9 mouse cellular contexts compared by ENCODE assay signal in genomic region chr15:103308056-103308875, GRCm38 (mm10). TPM values are rescaled to one million over a fixed set of nuclear protein-coding genes. Genes with fewer than 3 reads are reported as not detected.
DNase-seq lines count a peak whose midpoint lies in the region; ATAC-seq and TF ChIP-seq lines count a peak whose summit lies in the region.
"Had no signal": no experiment of that assay in that cellular context is flagged by ENCODE, and none has a peak within 500 bp of the region (broad histone marks: within the 10 kb centered on the region; RNA-seq: fewer than 3 reads in every experiment).

No protein-coding gene starts in this region.

- peaks cover 31% of the 10 kb centered on the region for H3K4me1 ChIP-seq in intestine, embryonic 14.5 days (replicated peaks; ENCODE audit: control insufficient read depth, insufficient read depth, low read length)
- peaks cover 45% of the 10 kb centered on the region for H3K4me1 ChIP-seq in liver, postnatal 0 days (ENCODE audit: insufficient read depth)

- no peak overlapping the region for H3K4me3 ChIP-seq in intestine, embryonic 14.5 days (ENCODE audit: low read depth, low read length)
- peak overlapping the region; percentile 30 for H3K4me3 ChIP-seq in liver, postnatal 0 days (ENCODE audit: low read depth, low read length)
- H3K4me3 ChIP-seq: erythroblast, embryonic 14.5 days had no signal

- 0 out of 2 replicates have a peak overlapping the region, but pooled peaks have one; percentile 14 for H3K9ac ChIP-seq in intestine, embryonic 14.5 days (ENCODE audit: low read length)
- peak overlapping the region; percentile 26; the same call in 1 of the 2 replicates for H3K9ac ChIP-seq in liver, postnatal 0 days (replicated peaks)

- H3K9me3 ChIP-seq in intestine, embryonic 14.5 days (ENCODE audit: control insufficient read depth, low read length) = no peaks in the 10 kb centered on the region
- no peaks in the 10 kb centered on the region for H3K9me3 ChIP-seq in liver, postnatal 0 days (ENCODE audit: low read length)

- ATAC-seq in cerebellum, adult (ENCODE audit: insufficient number of reproducible peaks, low FRiP score, low TSS enrichment) = no peak
- no peak for ATAC-seq in intestine, embryonic 14.5 days (replicated peaks; ENCODE audit: low FRiP score, low TSS enrichment, low read depth)
- peak; percentile 16; the same call in 1 of the 2 replicates for ATAC-seq in liver, postnatal 0 days

- WGBS in intestine, embryonic 14.5 days = 37% methylated on average over 28 of the region's 28 CpGs
- WGBS in liver, postnatal 0 days (ENCODE audit: insufficient replicate concordance) = 22% methylated on average over 28 of the region's 28 CpGs

- H3K27ac ChIP-seq in intestine, embryonic 14.5 days (ENCODE audit: low read depth) = no peak overlapping the region
- peak overlapping the region; percentile 62 for H3K27ac ChIP-seq in liver, postnatal 0 days (ENCODE audit: low read depth)

- peak overlapping the region; percentile 26 for H3K4me2 ChIP-seq in intestine, embryonic 14.5 days (ENCODE audit: low read length)
- peak overlapping the region; percentile 65 for H3K4me2 ChIP-seq in liver, postnatal 0 days (ENCODE audit: low read depth, low read length)

- DNase-seq in cerebellum, adult 11 months = peak; percentile 13
- peak; percentile 60 for DNase-seq in embryo, embryonic 11 days
- DNase-seq in intestine, embryonic 14.5 days (ENCODE audit: low spot score) = peak; percentile 66
- DNase-seq in liver, postnatal 0 days = peak; percentile 64
- peak; percentile 59 for DNase-seq in thymus, postnatal 14 days
- no peak for DNase-seq in right cerebral cortex, adult 2 months (ENCODE audit: low spot score in 2 of 2)
- no peak for DNase-seq in ovary, postnatal 14 days (ENCODE audit: low spot score)

- H3K27me3 ChIP-seq in intestine, embryonic 14.5 days (replicated peaks; ENCODE audit: control insufficient read depth, insufficient read depth, low read length) = no peaks in the 10 kb centered on the region
- H3K27me3 ChIP-seq in liver, postnatal 0 days (ENCODE audit: insufficient read depth, low read length) = 0 out of 2 replicates have a peak, but pooled peaks cover 2% of the 10 kb centered on the region

- no peak for TF ChIP-seq EP300 in liver, postnatal 0 days (IDR thresholded peaks at IDR 0.05; ENCODE audit: low read depth)

- no peaks in the 10 kb centered on the region for H3K36me3 ChIP-seq in intestine, embryonic 14.5 days (ENCODE audit: control insufficient read depth, insufficient read depth, low read length)
- no peaks in the 10 kb centered on the region for H3K36me3 ChIP-seq in liver, postnatal 0 days (replicated peaks; ENCODE audit: insufficient read depth, low read length)

- TF ChIP-seq CTCF in liver, postnatal 0 days (IDR thresholded peaks at IDR 0.05; ENCODE audit: low read depth) = peak; percentile 53

RNA-seq across cellular contexts. Expression of gene Gpr84, which starts 2.1 kb away (rescaled TPM):
- 0.11 and 0.34 TPM in 2 replicates for polyA plus RNA-seq in intestine, embryonic 14.5 days (2014; fragmentation: Nextera tagmentation; extraction: Ambion mirVana)
- 1.1 and 1.8 TPM in 2 replicates for polyA plus RNA-seq in liver, postnatal 0 days (2015; fragmentation: Nextera tagmentation; extraction: Ambion mirVana)
- polyA plus RNA-seq: erythroblast, embryonic 14.5 days had no signal

RNA-seq across cellular contexts. Expression of gene Zfp385a, which starts 31.6 kb away (rescaled TPM):
- polyA plus RNA-seq in intestine, embryonic 14.5 days (2014; fragmentation: Nextera tagmentation; extraction: Ambion mirVana) = 7.2 and 7.5 TPM in 2 replicates
- polyA plus RNA-seq in liver, postnatal 0 days (2015; fragmentation: Nextera tagmentation; extraction: Ambion mirVana) = 10.1 TPM in 2 replicates

RNA-seq across cellular contexts. Expression of gene Copz1, which starts 35.8 kb away (rescaled TPM):
- 266 and 283 TPM in 2 replicates for polyA plus RNA-seq in intestine, embryonic 14.5 days (2014; fragmentation: Nextera tagmentation; extraction: Ambion mirVana)
- 110 and 121 TPM in 2 replicates for polyA plus RNA-seq in liver, postnatal 0 days (2015; fragmentation: Nextera tagmentation; extraction: Ambion mirVana)

RNA-seq across cellular contexts. Expression of gene Nfe2, which starts 50.1 kb away (rescaled TPM):
- polyA plus RNA-seq in intestine, embryonic 14.5 days (2014; fragmentation: Nextera tagmentation; extraction: Ambion mirVana) = 1.8 and 1.9 TPM in 2 replicates
- 85.8 and 89.1 TPM in 2 replicates for polyA plus RNA-seq in liver, postnatal 0 days (2015; fragmentation: Nextera tagmentation; extraction: Ambion mirVana)

RNA-seq across cellular contexts. Expression of gene Itga5, which starts 58.3 kb away (rescaled TPM):
- polyA plus RNA-seq in intestine, embryonic 14.5 days (2014; fragmentation: Nextera tagmentation; extraction: Ambion mirVana) = 64.9 and 69.4 TPM in 2 replicates
- 15.6 and 16.0 TPM in 2 replicates for polyA plus RNA-seq in liver, postnatal 0 days (2015; fragmentation: Nextera tagmentation; extraction: Ambion mirVana)

Comparison
In these comparisons a context has a peak if more than half of its experiments do, and no peak if none do; other contexts are left out.
1. DNase-seq: peak in cerebellum, adult 11 months (single experiment), embryo, embryonic 11 days (single experiment), intestine, embryonic 14.5 days (single experiment), liver, postnatal 0 days (single experiment) and thymus, postnatal 14 days (single experiment); none in right cerebral cortex, adult 2 months (0 of 2) and ovary, postnatal 14 days (single experiment).